Mouse (Mus musculus) stomach, postnatal 0 days (tissue): ENCODE measurements around the gene Abr. TPM values are rescaled to one million over a fixed set of nuclear protein-coding genes. Genes with fewer than 3 reads are reported as not detected.

ENCODE experiments used
- ATAC-seq: fragments of 200-750 bp; cut with Nextera tagmentation; 2 replicates; pipeline ENCODE4 v1.8.0; 2017; ENCODE audit not compliant: low FRiP score, low TSS enrichment
- DNase-seq: peaks from one replicate; pipeline ENCODE4 v3.0.0-alpha.2; 2016; ENCODE audit warnings: low spot score
- H3K27ac ChIP-seq: fragments of 300-500 bp; sonication (generic); replicated peaks from 2 replicates; pipeline ENCODE4 v1.5.1; 2014; ENCODE audit warnings: mild to moderate bottlenecking, control low read depth
- H3K27me3 ChIP-seq: fragments of 300-500 bp; sonication (generic); 2 replicates; pipeline ENCODE4 v1.6.1; 2014; ENCODE audit warnings: low read length; ENCODE audit not compliant: control insufficient read depth, insufficient read depth
- H3K36me3 ChIP-seq: fragments of 300-500 bp; sonication (generic); 2 replicates; pipeline ENCODE4 v1.6.1; 2014; ENCODE audit warnings: low read length, mixed read lengths; ENCODE audit not compliant: control insufficient read depth, insufficient read depth
- H3K4me1 ChIP-seq: fragments of 300-500 bp; sonication (generic); replicated peaks from 2 replicates; pipeline ENCODE4 v1.6.1; 2014; ENCODE audit warnings: antibody characterized with exemption; ENCODE audit not compliant: control insufficient read depth, insufficient read depth
- H3K4me2 ChIP-seq: fragments of 300-500 bp; sonication (generic); replicated peaks from 2 replicates; pipeline ENCODE4 v1.6.1; 2014; ENCODE audit warnings: low read depth, mild to moderate bottlenecking, control low read depth, moderate library complexity
- H3K4me3 ChIP-seq: fragments of 300-500 bp; sonication (generic); 2 replicates; pipeline ENCODE4 v1.5.1; 2014; ENCODE audit warnings: low read depth, low read length, control low read depth
- H3K9ac ChIP-seq: fragments of 300-500 bp; sonication (generic); 2 replicates; pipeline ENCODE4 v1.6.1; 2014; ENCODE audit warnings: mild to moderate bottlenecking, low read length, control low read depth, mixed read lengths
- H3K9me3 ChIP-seq: fragments of 300-500 bp; sonication (generic); 2 replicates; pipeline ENCODE4 v1.6.1; 2016; ENCODE audit warnings: low read length; ENCODE audit not compliant: control insufficient read depth
- CTCF ChIP-seq: IDR thresholded peaks from 2 replicates; pipeline ENCODE4 v1.5.1; 2016; ENCODE audit warnings: antibody characterized with exemption, low read depth, mild to moderate bottlenecking, moderate library complexity
- EP300 ChIP-seq: optimal IDR thresholded peaks from 2 replicates; pipeline ENCODE3; 2016; ENCODE audit warnings: antibody characterized with exemption
- WGBS: fragments of 180-500 bp; shearing (Covaris S2); extraction: QIAGEN DNeasy Blood & Tissue Kit; methylation state at CpG from one replicate; pipeline ENCODE4 v1.1.7; 2014; 5-methylcytosine and 5-hydroxymethylcytosine counted together
- polyA plus RNA-seq: library from polyadenylated mRNA; unstranded; fragments of >200 nt; fragmentation: Nextera tagmentation; extraction: Ambion mirVana; gene quantifications from 2 replicates; pipeline ENCODE4 v1.2.1, GENCODE M21; 2015

Abr gene
- polyA plus RNA-seq, 1 experiment from 2014 or later, result 19.3 TPM

- no peak for DNase-seq
- Histone ChIP-seq H3K9ac (no peak overlapping the region), H3K4me3 (no peak overlapping the region), H3K9me3 (no peaks in the 10 kb centered on the region), H3K4me2 (no peak overlapping the region), H3K36me3 (peaks cover 8% of the 10 kb centered on the region), H3K27ac (peak overlapping the region; percentile 88), H3K27me3 (no peaks in the 10 kb centered on the region), H3K4me1 (0 out of 2 replicates have a peak, but pooled peaks cover 3% of the 10 kb centered on the region)
- WGBS, result 62% methylated on average over 2 of the region's 2 CpGs
- TF ChIP-seq CTCF (no peak), EP300 (no peak)
- ATAC-seq, result no peak
Measured at GRCm38 (mm10) chr11:76484033-76484432, 138.1 kb downstream of the Abr start.

GRCm38 (mm10) chr11:76483171-76483727 is 138.9 kb downstream of the Abr start:
- TF ChIP-seq EP300 (no peak), CTCF (no peak)
- Histone ChIP-seq H3K36me3 (peaks cover 8% of the 10 kb centered on the region), H3K4me2 (no peak overlapping the region), H3K4me3 (no peak overlapping the region), H3K9me3 (no peaks in the 10 kb centered on the region), H3K4me1 (0 out of 2 replicates have a peak, but pooled peaks cover 3% of the 10 kb centered on the region), H3K9ac (peak overlapping the region; percentile 31; the same call in 1 of the 2 replicates), H3K27ac (peak overlapping the region; percentile 88), H3K27me3 (no peaks in the 10 kb centered on the region)
- ATAC-seq (peak; percentile 79), DNase-seq (peak; percentile 59)
- 29% methylated on average over 4 of the region's 4 CpGs for WGBS

GRCm38 (mm10) chr11:76482697-76483096 is 139.4 kb downstream of the Abr start:
- no peak overlapping the region for H3K4me3 ChIP-seq
- 43% methylated on average over 5 of the region's 5 CpGs for WGBS

DNA sequence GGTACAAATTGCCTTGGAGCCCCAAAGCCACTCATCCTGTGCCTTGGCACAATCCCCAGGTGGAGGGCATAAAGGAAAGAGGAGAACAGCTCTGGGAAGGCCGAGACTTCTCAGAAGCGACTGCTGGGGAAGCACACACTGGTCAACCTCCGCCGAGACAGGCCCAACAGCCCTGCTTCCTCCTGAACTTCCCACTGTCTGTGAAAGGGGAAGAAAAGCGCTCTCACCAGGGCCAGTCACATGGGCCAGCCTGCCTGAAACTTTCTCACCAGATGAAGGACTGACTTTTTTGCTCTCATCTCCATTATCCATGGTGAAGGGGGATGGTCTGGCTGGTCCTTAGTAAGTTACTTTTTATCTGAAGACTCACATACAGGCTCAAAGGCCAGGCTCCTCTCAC is 139.9 kb downstream of the Abr start:
- Histone ChIP-seq H3K27me3 (no peaks in the 10 kb centered on the region), H3K36me3 (peaks cover 12% of the 10 kb centered on the region), H3K4me1 (0 out of 2 replicates have a peak, but pooled peaks cover 3% of the 10 kb centered on the region), H3K4me3 (no peak overlapping the region), H3K4me2 (no peak overlapping the region), H3K27ac (peak overlapping the region; percentile 88), H3K9ac (no peak overlapping the region), H3K9me3 (no peaks in the 10 kb centered on the region)
- TF ChIP-seq EP300, result no peak
- no peak for TF ChIP-seq CTCF
- ATAC-seq, result no peak
- no peak for DNase-seq
- 60% methylated on average over 5 of the region's 5 CpGs for WGBS

More at GRCm38 (mm10) chr11:76482697-76483096, 139.4 kb downstream of the Abr start:
- no peaks in the 10 kb centered on the region for H3K9me3 ChIP-seq
- H3K27me3 ChIP-seq, result no peaks in the 10 kb centered on the region
- H3K4me1 ChIP-seq, result 0 out of 2 replicates have a peak, but pooled peaks cover 3% of the 10 kb centered on the region
- ATAC-seq (peak; percentile 63), DNase-seq (no peak)
- peak overlapping the region; percentile 88 for H3K27ac ChIP-seq
- H3K36me3 ChIP-seq, result peaks cover 12% of the 10 kb centered on the region
- TF ChIP-seq CTCF (no peak), EP300 (no peak)
- peak overlapping the region; percentile 31; the same call in 1 of the 2 replicates for H3K9ac ChIP-seq
- H3K4me2 ChIP-seq, result no peak overlapping the region

DNA sequence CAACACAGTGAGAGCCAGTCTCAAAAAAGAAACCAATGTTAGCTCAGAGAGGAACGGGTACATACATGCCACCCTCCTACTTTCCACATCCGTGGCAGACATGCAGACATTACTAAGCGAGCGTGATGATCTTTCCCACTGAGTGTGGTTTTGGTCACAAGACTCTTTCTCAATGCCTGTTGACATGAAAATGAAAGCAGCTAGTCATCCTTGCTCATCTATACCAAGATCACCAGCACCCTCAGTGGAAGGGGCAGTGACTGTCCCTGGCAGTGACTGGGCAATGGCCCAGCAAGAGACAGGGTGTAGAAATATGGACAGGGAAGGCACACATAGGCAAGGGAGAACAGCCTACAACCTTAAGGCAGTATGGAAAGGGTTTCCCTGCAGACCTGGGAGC is 142.4 kb downstream of the Abr start:
- no peak overlapping the region for H3K4me2 ChIP-seq
- peak overlapping the region; percentile 63 for H3K27ac ChIP-seq
- DNase-seq, result no peak

More for the DNA sequence above, 142.4 kb downstream of the Abr start:
- H3K9ac ChIP-seq, result no peak overlapping the region
- no peaks in the 10 kb centered on the region for H3K9me3 ChIP-seq
- 0 out of 2 replicates have a peak, but pooled peaks cover 3% of the 10 kb centered on the region for H3K4me1 ChIP-seq
- WGBS, result 85% methylated on average over 4 of the region's 4 CpGs
- no peak overlapping the region for H3K4me3 ChIP-seq
- H3K27me3 ChIP-seq, result no peaks in the 10 kb centered on the region
- peaks cover 5% of the 10 kb centered on the region; the same call in 1 of the 2 replicates for H3K36me3 ChIP-seq
- TF ChIP-seq CTCF (no peak), EP300 (no peak)
- no peak for ATAC-seq
